Mouse (Mus musculus) cerebellum, adult 2 months (tissue): Measurements from ENCODE around the gene Me3. TPM values are rescaled to one million over a fixed set of nuclear protein-coding genes. Genes with fewer than 3 reads are reported as not detected.

Experiments
- DNase-seq, 2 experiments: peaks; one replicate each; pipeline ENCODE4 v3.0.0; 2021
- H3K27ac ChIP-seq: fragments of 200-500 bp; 2 replicates; pipeline ENCODE4 v1.5.1; 2012; ENCODE audit warnings: low read length, control low read depth, inconsistent platforms; ENCODE audit not compliant: insufficient read depth
- H3K27me3 ChIP-seq: fragments of 200-500 bp; 2 replicates; pipeline ENCODE4 v1.6.1; 2012; ENCODE audit warnings: inconsistent platforms, mild to moderate bottlenecking, low read length, moderate library complexity; ENCODE audit not compliant: control insufficient read depth, insufficient read depth
- H3K4me1 ChIP-seq: fragments of 200-500 bp; 2 replicates; pipeline ENCODE4 v1.6.1; 2011; ENCODE audit warnings: low read length; ENCODE audit not compliant: control insufficient read depth, insufficient read depth
- H3K4me3 ChIP-seq: fragments of 200-500 bp; replicated peaks from 2 replicates; pipeline ENCODE3; 2011; ENCODE audit warnings: mild to moderate bottlenecking, low read depth, low read length, control low read depth; ENCODE audit not compliant: insufficient read depth
- CTCF ChIP-seq: fragments of 200-500 bp; IDR thresholded peaks from 2 replicates; pipeline ENCODE4 v1.5.1; 2011; ENCODE audit warnings: low read depth, mild to moderate bottlenecking, control low read depth, low read length, moderate library complexity, borderline replicate concordance; ENCODE audit not compliant: insufficient read depth
- POLR2A ChIP-seq: fragments of 200-500 bp; IDR thresholded peaks from 2 replicates; pipeline ENCODE4 v1.6.1; 2011; ENCODE audit warnings: low read length, control low read depth, borderline replicate concordance; ENCODE audit not compliant: insufficient read depth
- WGBS: fragments of 180-500 bp; shearing (Covaris S2); methylation state at CpG from one replicate; pipeline ENCODE4 v1.1.7; 2018; 5-methylcytosine and 5-hydroxymethylcytosine counted together
- polyA plus RNA-seq: library from polyadenylated mRNA; depleted of rRNA; stranded (reverse); fragments of >200 nt; gene quantifications from 2 replicates; pipeline ENCODE4 v1.2.3, GENCODE M21; 2012

Me3 gene
- polyA plus RNA-seq, 1 experiment, result 58.3 TPM

- H3K4me3 ChIP-seq, result no peak overlapping the region
- TF ChIP-seq POLR2A (no peak), CTCF (no peak)
- no peaks in the 10 kb centered on the region for H3K27me3 ChIP-seq
- DNase-seq, result peak in 1 of 2 experiments; percentile 17
- H3K27ac ChIP-seq, result no peak overlapping the region
- H3K4me1 ChIP-seq, result peaks cover 9% of the 10 kb centered on the region; the same call in 1 of the 2 replicates
- WGBS, result 29% methylated on average over 1 of the region's 1 CpGs
Observed at GRCm38 (mm10) chr7:89792576-89792975, 160.4 kb downstream of the Me3 start.

GRCm38 (mm10) chr7:89795366-89795765, 163.2 kb downstream of the Me3 start:
- H3K4me1 ChIP-seq, result peaks cover 9% of the 10 kb centered on the region; the same call in 1 of the 2 replicates
- TF ChIP-seq POLR2A (no peak), CTCF (no peak)
- DNase-seq, result no peak

GRCm38 (mm10) chr7:89796351-89796801, 164.2 kb downstream of the Me3 start:
- WGBS, result 3% methylated on average over 6 of the region's 6 CpGs
- Histone ChIP-seq H3K27ac (no peak overlapping the region; the same call in 1 of the 2 replicates), H3K4me1 (peaks cover 9% of the 10 kb centered on the region; the same call in 1 of the 2 replicates), H3K27me3 (no peaks in the 10 kb centered on the region), H3K4me3 (peak overlapping the region; percentile 2)
- peak; percentile 9; the same call in 1 of the 2 replicates for TF ChIP-seq CTCF
- TF ChIP-seq POLR2A, result no peak
- peak; percentile 78 to 85 for DNase-seq

More at GRCm38 (mm10) chr7:89795366-89795765, 163.2 kb downstream of the Me3 start:
- 91% methylated on average over 3 of the region's 3 CpGs for WGBS
- Histone ChIP-seq H3K27ac (no peak overlapping the region), H3K4me3 (no peak overlapping the region), H3K27me3 (no peaks in the 10 kb centered on the region)

- Histone ChIP-seq H3K27ac (no peak overlapping the region), H3K27me3 (no peaks in the 10 kb centered on the region), H3K4me3 (no peak overlapping the region), H3K4me1 (peaks cover 9% of the 10 kb centered on the region; the same call in 1 of the 2 replicates)
- WGBS, result 88% methylated on average over 8 of the region's 8 CpGs
- no peak for TF ChIP-seq CTCF
- DNase-seq, result no peak
Observed at GRCm38 (mm10) chr7:89798358-89799020, 166.3 kb downstream of the Me3 start.

- Histone ChIP-seq H3K4me1 (no peaks in the 10 kb centered on the region), H3K27me3 (no peaks in the 10 kb centered on the region), H3K4me3 (no peak overlapping the region), H3K27ac (no peak overlapping the region)
- TF ChIP-seq CTCF, result no peak
- TF ChIP-seq POLR2A, result no peak
- WGBS, result 91% methylated on average over 3 of the region's 3 CpGs
- DNase-seq, result no peak
Observed at GRCm38 (mm10) chr7:89802447-89802846, 170.3 kb downstream of the Me3 start.

GRCm38 (mm10) chr7:89803966-89804365, 171.8 kb downstream of the Me3 start:
- TF ChIP-seq CTCF (no peak), POLR2A (no peak)
- 94% methylated on average over 4 of the region's 4 CpGs for WGBS
- no peaks in the 10 kb centered on the region for H3K27me3 ChIP-seq
- no peak overlapping the region for H3K4me3 ChIP-seq
- DNase-seq, result no peak
- no peak overlapping the region for H3K27ac ChIP-seq
- no peaks in the 10 kb centered on the region for H3K4me1 ChIP-seq

GRCm38 (mm10) chr7:89809400-89809799, 177.2 kb downstream of the Me3 start:
- Histone ChIP-seq H3K27ac (no peak overlapping the region), H3K4me1 (no peaks in the 10 kb centered on the region), H3K4me3 (no peak overlapping the region), H3K27me3 (no peaks in the 10 kb centered on the region)
- 77% methylated on average over 2 of the region's 2 CpGs for WGBS
- TF ChIP-seq CTCF (no peak), POLR2A (no peak)
- no peak for DNase-seq

- Histone ChIP-seq H3K27ac (no peak overlapping the region), H3K27me3 (no peaks in the 10 kb centered on the region), H3K4me1 (no peaks in the 10 kb centered on the region), H3K4me3 (no peak overlapping the region)
- no peak for DNase-seq
- TF ChIP-seq POLR2A, result no peak
- TF ChIP-seq CTCF, result no peak
- 64% methylated on average over 4 of the region's 4 CpGs for WGBS
Observed at GRCm38 (mm10) chr7:89828436-89829065, 196.4 kb downstream of the Me3 start.
